Mouse (Mus musculus) heart, postnatal 0 days (tissue): ENCODE measurements around the gene Wnt1.

ENCODE experiments used
- CTCF ChIP-seq: IDR thresholded peaks from 2 replicates; pipeline ENCODE4 v1.5.1; 2016; ENCODE audit warnings: antibody characterized with exemption, control low read depth, low read depth
- EP300 ChIP-seq: IDR thresholded peaks from 2 replicates; pipeline ENCODE4 v1.6.1; 2016; ENCODE audit warnings: antibody characterized with exemption, low read depth

DNA sequence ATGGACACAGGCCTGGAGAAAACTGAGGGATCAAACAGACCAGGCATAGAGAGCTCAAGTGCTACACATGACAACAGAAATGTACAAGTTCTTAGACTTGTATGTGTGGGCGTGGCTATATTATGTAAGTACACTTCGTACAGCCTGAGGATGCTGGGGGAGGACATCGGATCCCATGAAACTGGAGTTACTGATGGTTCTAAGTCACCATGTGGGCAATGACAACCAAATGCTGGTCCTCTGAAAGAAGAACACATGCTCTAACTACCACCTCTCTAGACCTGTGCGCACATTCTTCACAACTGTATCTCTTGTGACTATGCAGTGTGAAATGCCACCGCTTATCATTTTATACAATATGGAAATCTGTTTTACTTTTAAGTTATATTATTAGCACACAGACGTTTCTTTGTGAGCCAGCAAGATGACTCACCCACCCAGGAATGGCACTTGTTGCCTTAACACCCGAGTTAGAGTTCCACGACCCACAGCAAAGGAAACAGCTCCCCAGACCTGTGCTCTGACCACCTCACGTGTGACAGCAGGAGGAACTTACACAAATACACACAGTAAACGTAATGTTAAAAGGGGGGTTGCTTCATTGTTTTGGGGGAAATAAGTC lies 43.2 kb upstream of the Wnt1 start:
- TF ChIP-seq CTCF (no peak), EP300 (no peak)
